Mouse (Mus musculus) G1E-ER4 (cell line): ENCODE results near the gene 4931414P19Rik. TPM values are rescaled to one million over a fixed set of nuclear protein-coding genes. Genes with fewer than 3 reads are reported as not detected.

Experiments
- GATA1 ChIP-seq: IDR thresholded peaks from one replicate; pipeline ENCODE4 v1.8.0; 2012; ENCODE audit warnings: low read length, inconsistent platforms
- polyA plus RNA-seq: library from polyadenylated mRNA; stranded (reverse); fragments of >175 nt; gene quantifications from 2 replicates; pipeline ENCODE4 v1.2.3, GENCODE M21; 2012

Gene 4931414P19Rik
- polyA plus RNA-seq, 1 experiment, result 19.6 TPM

GRCm38 (mm10) chr14:54576241-54577088, 29.3 kb downstream of the 4931414P19Rik start:
- TF ChIP-seq GATA1, result no peak

GRCm38 (mm10) chr14:54575631-54576030, 30.2 kb downstream of the 4931414P19Rik start:
- TF ChIP-seq GATA1, result no peak

- no peak for TF ChIP-seq GATA1
These were observed 30.8 kb downstream of the 4931414P19Rik start for GRCm38 (mm10) chr14:54575031-54575430.

DNA sequence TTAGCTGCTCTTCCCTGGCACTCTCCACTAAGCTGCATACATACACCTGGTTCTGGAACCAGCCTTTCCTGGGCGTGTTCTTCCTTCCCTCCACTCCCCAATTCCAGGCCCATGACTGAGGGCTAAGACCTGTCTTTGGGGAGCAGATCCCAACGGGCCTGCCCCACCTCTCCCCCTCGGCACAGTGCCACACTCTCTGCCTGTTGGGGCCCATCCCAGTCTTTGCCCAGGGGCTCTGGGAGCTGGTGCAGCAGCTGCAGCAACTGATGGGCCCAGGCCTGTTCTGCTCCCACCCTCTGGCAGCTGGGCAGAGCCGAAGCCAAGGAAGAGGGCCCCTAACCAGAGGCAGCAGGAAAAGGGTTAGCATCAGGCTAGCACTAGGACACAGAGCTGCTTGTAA, 31.5 kb downstream of the 4931414P19Rik start:
- no peak for TF ChIP-seq GATA1

DNA sequence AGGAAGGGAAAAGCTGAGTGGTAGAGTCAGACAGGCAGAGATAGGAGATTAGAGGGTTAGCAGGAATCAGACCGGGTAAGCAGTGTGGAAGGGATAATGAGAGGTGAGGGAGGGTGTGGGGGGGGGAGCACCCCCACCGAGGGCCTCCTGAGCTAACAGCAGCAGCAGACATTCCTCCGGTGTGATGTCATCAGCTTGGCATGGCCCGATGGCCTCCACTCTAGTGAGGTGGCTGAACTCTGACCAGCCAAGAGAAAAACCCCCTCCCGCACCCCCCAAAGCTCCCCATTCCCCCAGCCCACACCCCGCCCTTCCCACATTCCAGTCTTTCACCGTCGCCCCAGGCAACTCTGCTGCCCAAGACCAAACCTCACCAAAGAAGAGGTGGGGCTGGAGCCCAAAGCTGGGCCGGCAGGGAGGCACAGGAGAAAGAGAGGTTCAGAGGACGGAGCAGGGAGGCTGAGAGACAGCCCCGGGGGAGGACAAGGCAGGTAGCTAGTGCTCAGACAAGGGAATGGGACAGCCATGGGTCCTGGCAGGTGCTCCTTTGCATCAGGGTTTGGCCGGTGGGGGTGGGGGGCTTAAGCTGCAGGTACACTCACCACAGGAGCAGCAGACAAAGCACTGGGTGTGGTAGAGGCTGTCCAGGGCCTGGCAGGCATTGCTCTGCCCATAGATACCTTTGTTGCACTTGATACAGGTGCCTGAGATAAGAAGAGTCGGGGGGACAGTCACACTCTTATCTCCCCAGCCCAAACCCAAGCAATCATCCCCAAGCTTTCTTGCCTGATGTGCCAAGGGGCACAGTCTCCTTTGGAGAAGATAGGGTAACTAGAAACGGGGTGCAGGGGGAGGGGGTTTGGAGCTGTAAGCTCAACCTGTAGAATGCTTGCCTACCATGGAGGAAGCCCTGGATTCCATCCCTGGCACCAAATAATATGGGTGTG, 32.7 kb downstream of the 4931414P19Rik start:
- TF ChIP-seq GATA1, result no peak

DNA sequence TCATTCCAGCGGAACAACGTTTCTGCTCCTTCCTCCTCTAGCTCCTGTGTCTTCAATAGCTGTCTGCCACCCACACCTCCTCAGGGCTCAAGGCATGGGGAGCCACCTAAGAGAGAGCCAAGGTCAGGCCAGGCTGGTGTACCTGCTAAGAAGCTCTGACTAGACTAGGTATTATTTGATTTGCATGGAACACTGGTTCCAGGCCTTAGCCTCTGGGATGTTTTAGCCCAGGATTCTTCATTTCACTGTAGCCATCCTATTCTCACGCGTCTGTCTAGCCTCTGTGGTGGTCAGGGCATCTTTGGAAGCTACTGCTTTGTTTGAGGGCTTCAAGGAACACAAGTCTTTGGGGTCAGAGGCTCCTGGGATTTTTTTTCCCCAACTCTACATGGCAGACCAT, 33.7 kb downstream of the 4931414P19Rik start:
- no peak for TF ChIP-seq GATA1

GRCm38 (mm10) chr14:54569451-54570392, 36.1 kb downstream of the 4931414P19Rik start:
- TF ChIP-seq GATA1, result no peak

DNA sequence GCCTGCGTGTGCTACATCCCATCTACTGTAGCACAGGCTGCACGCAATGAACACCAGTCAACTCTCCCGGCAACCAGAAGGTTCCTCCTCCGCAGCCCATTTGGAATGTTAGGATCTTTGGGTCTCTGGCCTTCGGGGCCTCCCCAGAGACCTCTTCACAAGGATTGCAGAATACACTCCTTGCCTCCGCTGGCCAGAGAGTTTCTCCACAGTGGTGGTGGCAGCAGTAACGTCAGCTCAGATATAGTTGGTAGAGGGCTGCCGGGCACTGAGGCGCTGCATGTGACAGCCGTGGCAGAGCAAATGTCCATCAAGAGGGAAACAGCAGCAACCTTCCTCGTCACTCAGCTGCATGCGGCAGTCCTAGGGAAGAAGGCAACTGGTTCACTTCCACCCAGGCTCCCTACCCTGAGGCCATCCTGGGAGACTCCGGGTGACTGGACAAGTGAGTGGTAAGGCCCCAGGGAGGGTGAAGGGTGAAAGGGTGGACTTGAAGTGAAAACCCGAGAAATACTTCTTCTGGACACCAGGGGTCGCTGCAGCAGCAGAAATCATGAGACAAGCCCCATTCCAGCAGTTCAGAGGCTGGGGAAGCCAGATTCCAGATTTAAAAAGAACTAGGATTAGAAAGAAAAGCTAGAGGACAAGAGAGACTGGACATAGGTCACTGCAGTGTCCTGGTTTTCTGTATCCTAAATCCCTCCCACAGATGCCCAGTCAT, 36.9 kb downstream of the 4931414P19Rik start:
- no peak for TF ChIP-seq GATA1

DNA sequence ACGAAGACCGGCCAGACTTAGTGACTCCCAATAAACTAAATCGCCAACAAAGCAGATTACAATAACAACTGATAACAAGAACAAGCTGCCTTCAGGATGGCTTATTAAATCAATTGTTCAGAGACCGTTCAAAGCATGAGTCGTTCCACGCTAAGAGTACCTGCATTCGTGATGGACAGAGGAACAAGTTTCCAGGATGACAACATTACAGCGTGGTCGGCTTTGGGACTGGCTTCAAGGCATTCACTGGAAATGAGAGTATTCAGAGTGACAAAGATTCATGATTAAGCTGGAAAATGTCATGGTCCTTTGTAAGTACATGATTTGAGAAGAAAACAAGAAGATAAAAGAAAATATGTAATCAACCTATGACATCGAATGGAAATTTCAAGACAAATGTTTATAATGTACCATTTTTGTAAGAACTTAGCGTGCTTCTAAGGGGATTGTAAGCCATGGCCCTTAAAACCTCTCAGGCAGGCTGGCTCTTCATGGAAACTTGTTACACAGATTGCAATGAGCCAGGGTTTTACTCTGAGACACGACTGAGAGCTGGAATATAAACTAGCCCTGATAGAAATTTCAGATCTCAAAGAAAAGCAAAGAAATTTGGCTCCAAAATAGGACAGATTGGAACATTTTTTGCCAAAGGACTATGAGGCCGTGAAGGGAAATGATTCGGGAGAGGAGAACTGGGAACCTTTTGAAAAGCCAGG, 45.1 kb downstream of the 4931414P19Rik start:
- no peak for TF ChIP-seq GATA1

DNA sequence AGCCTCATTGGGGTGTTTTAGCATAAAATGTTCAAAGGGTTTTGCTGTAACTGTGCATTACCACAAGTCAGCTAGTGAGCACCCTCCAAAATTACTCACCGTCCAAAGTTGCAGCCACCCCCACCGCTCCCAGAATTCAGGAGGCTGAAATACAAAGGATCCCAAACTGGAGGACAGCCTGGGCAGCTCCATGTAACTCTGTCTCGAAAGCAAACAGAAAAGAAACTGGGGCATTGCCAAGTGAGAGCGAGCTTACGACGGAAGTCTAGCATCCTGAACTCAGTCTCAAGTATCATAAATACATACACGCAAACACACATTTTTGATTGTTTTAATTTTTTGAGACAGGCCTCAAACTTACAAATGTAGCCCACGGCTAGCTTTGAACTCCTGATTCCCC, 48.5 kb downstream of the 4931414P19Rik start:
- TF ChIP-seq GATA1, result no peak

- TF ChIP-seq GATA1, result no peak
These were observed 51.6 kb downstream of the 4931414P19Rik start, which contains the start of gene Haus4 for GRCm38 (mm10) chr14:54553975-54554769. Haus4 (minus strand) TSS chr14:54554616.

DNA sequence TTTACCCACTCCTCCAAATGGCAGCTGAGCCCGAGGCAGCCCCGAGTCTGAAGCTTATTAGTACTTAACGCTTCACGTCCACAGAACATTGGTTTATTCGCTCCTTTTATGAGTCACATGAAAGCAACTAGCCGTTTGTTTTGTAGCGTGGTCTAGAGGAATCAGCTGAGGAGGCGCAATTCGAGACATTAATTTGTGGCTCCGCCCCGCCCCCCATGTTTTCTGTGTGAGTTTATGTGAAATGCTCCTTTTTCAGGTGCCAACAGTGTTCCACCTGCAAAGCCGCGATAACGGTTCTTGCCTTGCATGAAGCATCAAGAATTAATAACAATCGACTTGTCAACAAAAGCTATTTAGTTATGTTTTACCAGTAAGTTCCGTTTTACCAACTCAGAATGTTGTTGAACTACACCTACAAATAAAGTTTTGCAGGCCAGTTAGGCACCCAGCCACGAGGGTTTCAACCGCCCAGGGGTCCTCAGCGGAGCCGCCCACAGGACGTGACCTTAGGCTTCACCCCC, 52.3 kb downstream of the 4931414P19Rik start:
- TF ChIP-seq GATA1, result no peak

DNA sequence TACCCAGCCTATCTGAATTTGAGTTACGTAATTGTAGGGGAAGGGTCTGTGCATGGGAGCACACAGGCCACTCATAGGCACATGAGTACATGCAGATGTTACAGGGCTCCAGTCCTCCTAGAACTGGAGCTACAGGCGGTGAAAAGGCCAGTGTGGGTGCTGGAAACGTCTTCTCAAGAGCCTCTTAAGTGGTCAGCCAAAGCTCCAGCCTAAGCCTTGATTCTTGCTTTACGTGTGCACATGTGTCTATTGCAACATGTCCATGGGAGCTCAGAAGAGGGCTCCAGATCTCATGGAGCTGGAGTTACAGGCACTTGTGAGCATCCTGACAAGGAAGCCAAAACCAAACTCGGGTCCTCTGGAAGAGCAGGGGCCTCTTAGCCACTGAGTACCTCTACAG, 61.1 kb downstream of the 4931414P19Rik start:
- TF ChIP-seq GATA1, result no peak

GRCm38 (mm10) chr14:54540771-54541170, 65.0 kb downstream of the 4931414P19Rik start:
- TF ChIP-seq GATA1, result no peak
